In the genomic region with DNA sequence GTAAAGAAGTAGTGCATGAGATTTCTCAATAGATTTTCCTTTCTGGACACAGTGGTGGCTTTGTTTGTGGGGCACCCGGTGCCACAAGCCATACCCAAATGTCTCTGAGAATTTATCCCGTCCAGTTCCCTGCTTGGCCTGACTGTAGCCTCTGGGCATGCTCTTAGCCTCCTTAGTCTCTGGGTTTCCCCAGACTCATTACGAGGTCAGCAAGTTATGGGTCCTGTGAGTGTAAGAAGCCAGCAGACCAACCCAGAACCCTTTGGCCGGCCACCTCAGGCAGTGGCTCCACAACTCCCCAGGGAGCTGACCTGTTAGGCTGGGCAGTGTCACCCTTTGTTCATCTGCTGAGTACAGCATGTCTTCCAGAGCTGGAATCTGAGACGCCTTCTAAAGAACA, we compare ENCODE assay signal across 13 mouse cellular contexts. TPM values are rescaled to one million over a fixed set of nuclear protein-coding genes. Genes with fewer than 3 reads are reported as not detected.
A peak's percentile ranks its signal among the peaks of the same experiment; 100 is the strongest.
DNase-seq lines count a peak whose midpoint lies in the region; ATAC-seq lines count a peak whose summit lies in the region.
"Had no signal": no experiment of that assay in that cellular context is flagged by ENCODE, and none has a peak within 500 bp of the region (broad histone marks: within the 10 kb centered on the region; RNA-seq: fewer than 3 reads in every experiment).

No protein-coding gene starts in this region.

- no peak overlapping the region for H3K27ac ChIP-seq in kidney, embryonic 15.5 days
- H3K27ac ChIP-seq: midbrain, embryonic 12.5 days; neural tube, embryonic 12.5 days had no signal

- H3K4me1 ChIP-seq in kidney, embryonic 15.5 days = peaks cover 10% of the 10 kb centered on the region; the same call in 1 of the 2 replicates
- H3K4me1 ChIP-seq: neural tube, embryonic 12.5 days had no signal

- H3K9ac ChIP-seq in kidney, embryonic 15.5 days = no peak overlapping the region
- H3K9ac ChIP-seq: midbrain, embryonic 12.5 days; neural tube, embryonic 12.5 days had no signal

- no peak for ATAC-seq in kidney, embryonic 15.5 days (replicated peaks; ENCODE audit: low FRiP score)

- H3K4me2 ChIP-seq in kidney, embryonic 15.5 days = no peak overlapping the region
- H3K4me2 ChIP-seq: midbrain, embryonic 12.5 days; neural tube, embryonic 12.5 days had no signal

- H3K9me3 ChIP-seq in kidney, embryonic 15.5 days (replicated peaks) = no peaks in the 10 kb centered on the region
- H3K9me3 ChIP-seq: midbrain, embryonic 12.5 days; neural tube, embryonic 12.5 days had no signal

- 66% methylated on average over 5 of the region's 5 CpGs for WGBS in kidney, embryonic 15.5 days

- DNase-seq in embryo, embryonic 11 days = peak; percentile 13
- no peak for DNase-seq in embryo, embryonic 9.5 days (ENCODE audit: extremely low spot score)
- DNase-seq in kidney, adult 9 months = peak; percentile 44
- peak; percentile 55 for DNase-seq in adipocyte (ENCODE audit: low spot score)
- DNase-seq in lung, postnatal 10 days = peak; percentile 70
- DNase-seq in urinary bladder, postnatal 10 days (ENCODE audit: low spot score) = no peak
- no peak for DNase-seq in urinary bladder, postnatal 14 days (ENCODE audit: low spot score)
- DNase-seq: heart, postnatal 10 days; retina, postnatal 1 day; thymus, postnatal 14 days had no signal

- H3K27me3 ChIP-seq in kidney, embryonic 15.5 days = no peaks in the 10 kb centered on the region
- H3K27me3 ChIP-seq: midbrain, embryonic 12.5 days; neural tube, embryonic 12.5 days had no signal

- no peaks in the 10 kb centered on the region for H3K36me3 ChIP-seq in kidney, embryonic 15.5 days
- H3K36me3 ChIP-seq: midbrain, embryonic 12.5 days; neural tube, embryonic 12.5 days had no signal

- H3K4me3 ChIP-seq in kidney, embryonic 15.5 days (replicated peaks) = no peak overlapping the region
- H3K4me3 ChIP-seq: midbrain, embryonic 12.5 days; neural tube, embryonic 12.5 days had no signal

RNA-seq across cellular contexts. Expression of gene Ehd3, which starts 7.6 kb away (rescaled TPM):
- 18.2 and 21.3 TPM in 2 replicates for polyA plus RNA-seq in kidney, embryonic 15.5 days (2015; fragmentation: Nextera tagmentation; extraction: Ambion mirVana)

Comparison
In these comparisons a context has a peak if more than half of its experiments do, and no peak if none do; other contexts are left out.
1. DNase-seq: peak in embryo, embryonic 11 days (single experiment), kidney, adult 9 months (single experiment), adipocyte (single experiment) and lung, postnatal 10 days (single experiment); none in embryo, embryonic 9.5 days (single experiment), urinary bladder, postnatal 10 days (single experiment) and urinary bladder, postnatal 14 days (single experiment).